Mouse (Mus musculus) C2C12 (cell line): ENCODE data around the gene Lfng. TPM values are rescaled to one million over a fixed set of nuclear protein-coding genes. Genes with fewer than 3 reads are reported as not detected.

ENCODE experiments used
- H3K27me3 ChIP-seq: one replicate; pipeline ENCODE4 v1.6.1; 2011; ENCODE audit not compliant: control insufficient read depth, insufficient read depth, insufficient read length
- H3K36me3 ChIP-seq: one replicate; pipeline ENCODE4 v1.6.1; 2011; ENCODE audit not compliant: control insufficient read depth, insufficient read depth
- H3K4me3 ChIP-seq: one replicate; pipeline ENCODE4 v1.5.1; 2011; ENCODE audit warnings: mild to moderate bottlenecking, control low read depth; ENCODE audit not compliant: poor library complexity, insufficient read depth, severe bottlenecking
- H3K79me2 ChIP-seq: one replicate; pipeline ENCODE4 v1.6.1; 2011; ENCODE audit not compliant: control insufficient read depth, insufficient read depth
- H3K79me3 ChIP-seq: one replicate; pipeline ENCODE4 v1.6.1; 2011; ENCODE audit warnings: low read depth, control low read depth
- H3ac ChIP-seq: one replicate; pipeline ENCODE3; 2011; ENCODE audit warnings: low read depth; ENCODE audit not compliant: control insufficient read depth, insufficient read length
- CEBPB ChIP-seq: IDR thresholded peaks from one replicate; pipeline ENCODE4 v1.6.1; 2011; ENCODE audit warnings: low read depth, mild to moderate bottlenecking, control low read depth, moderate library complexity
- CTCF ChIP-seq: IDR thresholded peaks from one replicate; pipeline ENCODE4 v1.5.1; 2011; ENCODE audit not compliant: control insufficient read depth, insufficient read depth, insufficient read length
- FOSL1 ChIP-seq: IDR thresholded peaks from one replicate; pipeline ENCODE4 v1.8.0; 2011; ENCODE audit warnings: mild to moderate bottlenecking, low read length; ENCODE audit not compliant: poor library complexity, insufficient read depth, severe bottlenecking
- MAX ChIP-seq: IDR thresholded peaks from one replicate; pipeline ENCODE4 v1.6.1; 2011; ENCODE audit warnings: mild to moderate bottlenecking, control low read depth
- MYOD1 ChIP-seq: IDR thresholded peaks from one replicate; pipeline ENCODE4 v1.6.1; 2011; ENCODE audit warnings: low read depth; ENCODE audit not compliant: control insufficient read depth, insufficient read length
- MYOG ChIP-seq: IDR thresholded peaks from one replicate; pipeline ENCODE4 v1.6.1; 2011; ENCODE audit not compliant: control insufficient read depth, insufficient read length; ENCODE audit errors: extremely low read depth
- USF1 ChIP-seq: IDR thresholded peaks from one replicate; pipeline ENCODE4 v1.6.1; 2011; ENCODE audit warnings: low read depth, mild to moderate bottlenecking, control low read depth, moderate library complexity
- polyA plus RNA-seq: library from polyadenylated mRNA; unstranded; fragments of >200 nt; fragmentation: generic; extraction: Trizol; gene quantifications from one replicate; pipeline ENCODE4 v1.2.1, GENCODE M21; 2012; ENCODE audit warnings: missing spikeins

Gene Lfng
- polyA plus RNA-seq, 1 experiment = 18.7 TPM

DNA sequence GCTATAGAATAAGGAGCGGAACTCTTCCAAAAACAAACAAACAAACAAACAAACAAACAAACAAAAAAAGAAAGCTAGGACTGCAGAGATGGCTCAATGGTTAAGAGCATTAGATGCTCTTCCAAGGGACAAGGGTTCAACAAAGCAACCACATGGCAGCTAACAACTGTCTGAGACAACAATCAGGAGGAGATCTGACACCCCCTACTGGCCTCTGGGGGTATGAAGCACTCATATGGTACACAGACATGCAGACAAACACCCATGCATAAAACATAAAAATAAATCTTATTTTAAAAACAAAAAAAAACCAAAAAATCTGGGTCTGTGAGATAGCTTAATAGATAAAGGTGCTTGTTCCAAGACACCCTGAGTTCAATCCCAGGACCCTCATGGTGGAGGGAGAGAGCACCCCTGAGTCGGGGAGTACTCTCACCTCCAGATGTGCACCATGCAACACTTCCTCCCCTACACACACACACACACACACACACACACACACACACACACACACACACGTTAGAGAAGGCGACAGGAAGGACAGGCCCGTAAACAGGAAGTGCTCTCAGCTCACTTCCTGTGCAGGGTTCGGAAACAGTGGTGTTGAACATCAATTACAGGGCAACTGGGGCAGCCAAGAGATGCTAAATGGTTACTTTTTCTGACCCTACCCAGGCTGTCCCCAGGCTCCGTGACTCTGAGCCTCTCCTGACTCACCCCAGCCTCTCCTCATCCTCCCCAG is 29.4 kb downstream of the Lfng start:
- no peaks in the 10 kb centered on the region for H3K79me2 ChIP-seq
- no peaks in the 10 kb centered on the region for H3K36me3 ChIP-seq
- no peak overlapping the region for H3K4me3 ChIP-seq
- no peak overlapping the region for H3ac ChIP-seq
- no peak for TF ChIP-seq MYOG
- TF ChIP-seq CTCF = no peak
- no peak for TF ChIP-seq USF1
- no peak for TF ChIP-seq MAX
- no peak for TF ChIP-seq FOSL1
- TF ChIP-seq CEBPB = no peak
- TF ChIP-seq MYOD1 = no peak
- no peaks in the 10 kb centered on the region for H3K79me3 ChIP-seq
- no peaks in the 10 kb centered on the region for H3K27me3 ChIP-seq

DNA sequence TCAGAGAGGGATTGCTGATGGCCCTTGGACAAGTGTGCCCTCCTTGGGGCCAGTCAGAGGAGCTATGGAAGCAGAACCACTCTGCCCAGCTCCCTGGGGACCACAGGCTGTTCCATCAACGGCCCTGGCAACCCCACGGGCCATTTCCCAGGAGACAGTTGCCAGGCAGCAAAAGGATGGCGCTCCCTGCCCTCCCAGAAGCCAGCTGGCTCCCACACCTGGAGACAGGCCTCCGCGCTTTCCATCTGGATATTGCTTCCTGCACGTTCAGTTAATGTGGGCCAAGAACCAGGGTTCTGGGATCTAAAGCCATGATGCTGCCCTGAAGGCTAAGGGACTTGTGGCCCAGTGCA is 29.9 kb downstream of the Lfng start:
- Histone ChIP-seq H3K79me2 (no peaks in the 10 kb centered on the region), H3K36me3 (no peaks in the 10 kb centered on the region), H3K79me3 (no peaks in the 10 kb centered on the region), H3K4me3 (no peak overlapping the region), H3ac (no peak overlapping the region), H3K27me3 (no peaks in the 10 kb centered on the region)
- TF ChIP-seq MYOD1 (no peak), CEBPB (no peak), USF1 (no peak)

DNA sequence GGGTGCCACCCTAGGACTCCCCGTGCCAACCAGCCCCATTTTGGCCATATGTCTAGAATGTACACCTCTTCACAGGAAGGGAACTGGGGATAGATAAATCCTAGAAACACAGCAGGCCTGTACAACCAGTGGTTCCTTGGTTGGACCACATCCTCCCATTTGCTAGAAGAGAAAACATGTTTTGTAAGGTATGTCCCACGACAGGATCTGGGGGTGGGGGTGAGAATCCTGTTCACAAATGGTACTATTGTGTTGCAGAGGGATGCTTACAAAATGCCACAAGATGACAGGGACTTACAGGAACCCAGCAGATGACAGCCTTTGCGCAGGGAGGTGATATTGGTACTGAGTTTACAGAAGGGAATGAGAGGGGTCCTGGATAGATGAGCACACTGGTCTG is 30.9 kb downstream of the Lfng start:
- no peak for TF ChIP-seq MAX
- no peak for TF ChIP-seq MYOD1
- TF ChIP-seq CTCF = no peak
- no peak for TF ChIP-seq CEBPB
- TF ChIP-seq USF1 = no peak
- TF ChIP-seq MYOG = no peak
- TF ChIP-seq FOSL1 = no peak
- Histone ChIP-seq H3K79me3 (no peaks in the 10 kb centered on the region), H3ac (no peak overlapping the region), H3K27me3 (no peaks in the 10 kb centered on the region), H3K79me2 (no peaks in the 10 kb centered on the region), H3K4me3 (no peak overlapping the region), H3K36me3 (no peaks in the 10 kb centered on the region)

DNA sequence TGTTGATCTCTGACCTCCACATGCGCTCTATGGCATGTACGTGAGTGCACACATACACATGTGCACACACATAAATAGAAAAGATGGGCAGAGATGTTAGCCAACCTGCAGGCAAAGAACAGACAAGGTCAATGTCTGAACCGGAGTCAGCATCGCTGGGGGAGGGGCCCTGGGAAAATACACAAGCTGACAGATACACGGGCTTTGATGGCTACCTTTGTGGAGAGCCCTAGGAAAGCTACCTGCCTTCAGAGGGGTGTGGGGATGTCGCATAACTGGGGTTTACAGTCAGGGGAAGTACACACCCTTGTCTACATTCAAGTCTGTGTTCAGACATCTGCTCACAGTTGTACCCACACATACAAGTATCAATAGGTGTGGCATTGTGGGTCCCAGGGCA is 31.4 kb downstream of the Lfng start:
- H3K4me3 ChIP-seq = no peak overlapping the region
- no peak overlapping the region for H3ac ChIP-seq
- no peaks in the 10 kb centered on the region for H3K79me3 ChIP-seq
- TF ChIP-seq USF1 = no peak
- H3K36me3 ChIP-seq = no peaks in the 10 kb centered on the region
- H3K79me2 ChIP-seq = no peaks in the 10 kb centered on the region
- H3K27me3 ChIP-seq = no peaks in the 10 kb centered on the region

DNA sequence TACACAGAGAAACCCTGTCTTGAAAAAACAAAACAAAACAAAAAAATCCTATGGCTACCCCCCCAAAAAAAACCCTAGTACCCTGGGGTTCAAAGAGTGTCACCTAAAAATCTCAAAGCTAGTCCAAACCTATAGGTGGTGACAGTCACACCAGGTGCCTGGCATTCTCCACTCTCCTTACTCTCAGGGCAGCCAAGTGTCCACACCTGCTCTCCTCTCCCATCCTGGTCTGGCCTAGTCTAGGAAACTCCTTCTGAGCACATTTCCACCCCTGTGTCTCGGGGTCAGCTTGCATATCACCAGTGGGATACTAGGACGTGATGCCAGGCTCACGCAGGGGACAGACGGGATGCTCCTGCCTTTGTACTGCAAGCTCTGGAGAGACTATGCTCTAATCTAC is 32.2 kb downstream of the Lfng start:
- Histone ChIP-seq H3K79me3 (peaks cover 3% of the 10 kb centered on the region), H3ac (no peak overlapping the region), H3K79me2 (no peaks in the 10 kb centered on the region), H3K4me3 (no peak overlapping the region), H3K36me3 (no peaks in the 10 kb centered on the region), H3K27me3 (no peaks in the 10 kb centered on the region)
- TF ChIP-seq CTCF (no peak), CEBPB (no peak), FOSL1 (no peak), USF1 (no peak), MYOG (no peak), MAX (no peak), MYOD1 (no peak)

DNA sequence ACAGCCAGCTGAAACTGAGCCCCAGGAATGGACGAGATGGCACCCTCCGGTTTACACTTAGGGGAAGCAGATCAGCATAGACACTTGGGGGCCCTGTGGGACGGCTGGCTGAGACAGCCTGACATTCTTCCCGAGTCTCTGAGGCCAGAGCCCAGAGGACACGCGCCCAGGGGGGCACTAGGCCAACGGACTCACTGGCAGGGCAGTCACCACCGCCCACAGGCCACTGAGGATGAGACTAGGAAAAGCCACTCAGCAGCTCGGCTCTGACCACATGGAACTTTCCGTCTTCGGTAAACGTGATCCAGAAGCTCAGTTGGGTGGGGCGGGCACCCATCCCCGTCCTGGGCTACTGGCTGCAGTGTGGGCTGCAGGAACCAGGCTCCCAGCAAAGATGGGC is 32.8 kb downstream of the Lfng start:
- Histone ChIP-seq H3K79me3 (peaks cover 3% of the 10 kb centered on the region), H3K4me3 (no peak overlapping the region), H3K27me3 (no peaks in the 10 kb centered on the region), H3K36me3 (no peaks in the 10 kb centered on the region), H3ac (no peak overlapping the region), H3K79me2 (peaks cover under 1% of the 10 kb centered on the region)
- no peak for TF ChIP-seq MYOG
- no peak for TF ChIP-seq USF1
- TF ChIP-seq MAX = no peak
- no peak for TF ChIP-seq FOSL1
- no peak for TF ChIP-seq CTCF
